Mouse (Mus musculus) liver, postnatal 0 days (tissue): ENCODE data around the gene Gm35315.

ENCODE experiments used
- CTCF ChIP-seq: sonication (generic); IDR thresholded peaks from 2 replicates; pipeline ENCODE4 v1.5.1; 2016; ENCODE audit warnings: antibody characterized with exemption, low read depth
- EP300 ChIP-seq: IDR thresholded peaks from 2 replicates; pipeline ENCODE4 v1.6.1; 2016; ENCODE audit warnings: antibody characterized with exemption, low read depth, mild to moderate bottlenecking

- TF ChIP-seq CTCF (no peak), EP300 (no peak)
Observed at GRCm38 (mm10) chr5:110108305-110108628, 14.0 kb upstream of the Gm35315 start.
